Mouse (Mus musculus): ENCODE results near the gene Odam. TPM values are rescaled to one million over a fixed set of nuclear protein-coding genes. Genes with fewer than 3 reads are reported as not detected.

Odam gene
- polyA plus RNA-seq (2015; fragmentation: Nextera tagmentation; extraction: Ambion mirVana): not detected in 2 replicates

- Histone ChIP-seq H3K9me3 (replicated peaks) (no peaks in the 10 kb centered on the region), H3K4me2 (no peak within 1 kb of the TSS), H3K4me1 (no peaks in the 10 kb centered on the region), H3K27ac (no peak within 1 kb of the TSS), H3K9ac (no peak within 1 kb of the TSS), H3K36me3 (ENCODE audit: poor library complexity, severe bottlenecking) (no peaks in the 10 kb centered on the region), H3K4me3 (no peak within 1 kb of the TSS), H3K27me3 (no peaks in the 10 kb centered on the region)
- 64% methylated on average over 1 of the region's 1 CpGs for WGBS
- no peak for ATAC-seq
Measured at GRCm38 (mm10) chr5:87884729-87885128, at the start of gene Odam. TSS of gene Odam (plus strand) at chr5:87885029.

- WGBS: 84% methylated on average over 3 of the region's 3 CpGs
- H3K9ac ChIP-seq: no peak overlapping the region
Measured at GRCm38 (mm10) chr5:87855136-87855716, 29.6 kb upstream of the Odam start.

GRCm38 (mm10) chr5:87870084-87870483 is 14.7 kb upstream of the Odam start:
- no peak for ATAC-seq
- Histone ChIP-seq H3K27ac (no peak overlapping the region), H3K4me2 (no peak overlapping the region), H3K27me3 (no peaks in the 10 kb centered on the region), H3K36me3 (ENCODE audit: poor library complexity, severe bottlenecking) (no peaks in the 10 kb centered on the region), H3K9ac (no peak overlapping the region), H3K9me3 (replicated peaks) (no peaks in the 10 kb centered on the region), H3K4me1 (no peaks in the 10 kb centered on the region), H3K4me3 (no peak overlapping the region)
- WGBS: 75% methylated on average over 2 of the region's 2 CpGs

More at GRCm38 (mm10) chr5:87855136-87855716, 29.6 kb upstream of the Odam start:
- no peak overlapping the region for H3K4me2 ChIP-seq
- H3K4me1 ChIP-seq: no peaks in the 10 kb centered on the region
- H3K4me3 ChIP-seq: no peak overlapping the region
- no peak for ATAC-seq
- H3K27ac ChIP-seq: no peak overlapping the region
- H3K36me3 ChIP-seq (ENCODE audit: poor library complexity, severe bottlenecking): no peaks in the 10 kb centered on the region
- no peaks in the 10 kb centered on the region for H3K27me3 ChIP-seq
- no peaks in the 10 kb centered on the region for H3K9me3 ChIP-seq (replicated peaks)

GRCm38 (mm10) chr5:87871423-87871822 is 13.4 kb upstream of the Odam start:
- H3K27ac ChIP-seq: no peak overlapping the region
- H3K36me3 ChIP-seq (ENCODE audit: poor library complexity, severe bottlenecking): no peaks in the 10 kb centered on the region
- no peak overlapping the region for H3K9ac ChIP-seq
- no peak for ATAC-seq
- H3K27me3 ChIP-seq: no peaks in the 10 kb centered on the region
- no peak overlapping the region for H3K4me3 ChIP-seq
- no peak overlapping the region for H3K4me2 ChIP-seq
- H3K4me1 ChIP-seq: no peaks in the 10 kb centered on the region
- H3K9me3 ChIP-seq (replicated peaks): no peaks in the 10 kb centered on the region
- WGBS: 40% methylated on average over 4 of the region's 4 CpGs

- H3K4me2 ChIP-seq: no peak within 1 kb of the TSS
- H3K9ac ChIP-seq: no peak within 1 kb of the TSS
- WGBS: 26% methylated on average over 5 of the region's 5 CpGs
- no peak within 1 kb of the TSS for H3K4me3 ChIP-seq
- H3K36me3 ChIP-seq (ENCODE audit: poor library complexity, severe bottlenecking): no peaks in the 10 kb centered on the region
- no peak for ATAC-seq
- H3K9me3 ChIP-seq (replicated peaks): no peaks in the 10 kb centered on the region
- no peaks in the 10 kb centered on the region for H3K27me3 ChIP-seq
- H3K27ac ChIP-seq: no peak within 1 kb of the TSS
- no peaks in the 10 kb centered on the region for H3K4me1 ChIP-seq
Measured at GRCm38 (mm10) chr5:87925372-87925771, 40.5 kb downstream of the Odam start, which contains the start of gene Csn3. TSS of gene Csn3 (plus strand) at chr5:87925579.

GRCm38 (mm10) chr5:87931603-87932002 is 46.8 kb downstream of the Odam start:
- no peaks in the 10 kb centered on the region for H3K27me3 ChIP-seq
- no peak overlapping the region for H3K9ac ChIP-seq
- H3K4me2 ChIP-seq: no peak overlapping the region
- no peaks in the 10 kb centered on the region for H3K4me1 ChIP-seq
- no peaks in the 10 kb centered on the region for H3K36me3 ChIP-seq (ENCODE audit: poor library complexity, severe bottlenecking)
- no peak overlapping the region for H3K4me3 ChIP-seq
- no peak for ATAC-seq
- H3K27ac ChIP-seq: no peak overlapping the region
- no peaks in the 10 kb centered on the region for H3K9me3 ChIP-seq (replicated peaks)
- 50% methylated on average over 1 of the region's 1 CpGs for WGBS

- 51% methylated on average over 3 of the region's 3 CpGs for WGBS
Measured at GRCm38 (mm10) chr5:87940752-87941151, 55.9 kb downstream of the Odam start.

GRCm38 (mm10) chr5:87942515-87942914 is 57.7 kb downstream of the Odam start:
- Histone ChIP-seq H3K27me3 (no peaks in the 10 kb centered on the region), H3K9me3 (replicated peaks) (no peaks in the 10 kb centered on the region), H3K4me3 (no peak overlapping the region), H3K27ac (no peak overlapping the region), H3K36me3 (ENCODE audit: poor library complexity, severe bottlenecking) (no peaks in the 10 kb centered on the region), H3K9ac (no peak overlapping the region), H3K4me2 (no peak overlapping the region), H3K4me1 (no peaks in the 10 kb centered on the region)
- peak; percentile 24; the same call in 1 of the 2 replicates for ATAC-seq

More at GRCm38 (mm10) chr5:87940752-87941151, 55.9 kb downstream of the Odam start:
- no peaks in the 10 kb centered on the region for H3K27me3 ChIP-seq
- no peak for ATAC-seq
- H3K9ac ChIP-seq: no peak overlapping the region
- H3K4me1 ChIP-seq: no peaks in the 10 kb centered on the region
- no peak overlapping the region for H3K27ac ChIP-seq
- no peak overlapping the region for H3K4me3 ChIP-seq
- H3K9me3 ChIP-seq (replicated peaks): no peaks in the 10 kb centered on the region
- H3K36me3 ChIP-seq (ENCODE audit: poor library complexity, severe bottlenecking): no peaks in the 10 kb centered on the region
- H3K4me2 ChIP-seq: no peak overlapping the region

Other genes with a start within 250 kb of the Odam start
- not detected in 2 replicates for gene Csn1s1, start 218.8 kb upstream of the Odam start, polyA plus RNA-seq (2015; fragmentation: Nextera tagmentation; extraction: Ambion mirVana)
- gene Csn2, start 185.4 kb upstream of the Odam start, polyA plus RNA-seq (2015; fragmentation: Nextera tagmentation; extraction: Ambion mirVana): not detected in 2 replicates
- gene Csn1s2a, start 110.5 kb upstream of the Odam start, polyA plus RNA-seq (2015; fragmentation: Nextera tagmentation; extraction: Ambion mirVana): not detected in 2 replicates
- gene Csn1s2b, start 76.9 kb upstream of the Odam start, polyA plus RNA-seq (2015; fragmentation: Nextera tagmentation; extraction: Ambion mirVana): not detected in 2 replicates
- gene Prr27, start 59.3 kb upstream of the Odam start, polyA plus RNA-seq (2015; fragmentation: Nextera tagmentation; extraction: Ambion mirVana): not detected in 2 replicates
- gene Csn3, start 40.5 kb downstream of the Odam start, polyA plus RNA-seq (2015; fragmentation: Nextera tagmentation; extraction: Ambion mirVana): not detected in 2 replicates
- not detected in 2 replicates for gene 2310003L06Rik, start 84.4 kb downstream of the Odam start, polyA plus RNA-seq (2015; fragmentation: Nextera tagmentation; extraction: Ambion mirVana)
- not detected in 2 replicates for gene Gm28434, start 84.5 kb downstream of the Odam start, polyA plus RNA-seq (2015; fragmentation: Nextera tagmentation; extraction: Ambion mirVana)
- not detected in 2 replicates for gene Cabs1, start 94.4 kb downstream of the Odam start, polyA plus RNA-seq (2015; fragmentation: Nextera tagmentation; extraction: Ambion mirVana)
- gene Smr3a, start 117.5 kb downstream of the Odam start, polyA plus RNA-seq (2015; fragmentation: Nextera tagmentation; extraction: Ambion mirVana): not detected in 2 replicates
- not detected in 2 replicates for gene Smr2, start 201.5 kb downstream of the Odam start, polyA plus RNA-seq (2015; fragmentation: Nextera tagmentation; extraction: Ambion mirVana)
- not detected in 2 replicates for gene Gm11116, start 226.5 kb downstream of the Odam start, polyA plus RNA-seq (2015; fragmentation: Nextera tagmentation; extraction: Ambion mirVana)

Data from forebrain, embryonic 13.5 days (tissue).